Mouse (Mus musculus): ENCODE measurements around the gene 1700042G07Rik.
A peak's percentile ranks its signal among the peaks of the same experiment; 100 is the strongest.

1700042G07Rik gene

GRCm38 (mm10) chr4:116173072-116173471, at the start of gene 1700042G07Rik, which contains the start of gene Gm49337:
Gene 1700042G07Rik, plus strand, starts transcription at chr4:116173372.
Gene Gm49337, plus strand, starts transcription at chr4:116173384.
- no peak for DNase-seq (ENCODE audit: low spot score)

- DNase-seq (ENCODE audit: low spot score), result peak; percentile 66
Measured at GRCm38 (mm10) chr4:116123602-116124519, 49.3 kb upstream of the 1700042G07Rik start, which contains the start of the genes Rad54l and Pomgnt1. Gene Rad54l, minus strand, starts transcription at chr4:116123690. Gene Pomgnt1, plus strand, starts transcription at chr4:116123840.

GRCm38 (mm10) chr4:116125803-116126386, 47.3 kb upstream of the 1700042G07Rik start:
- DNase-seq (ENCODE audit: low spot score), result no peak

- no peak for DNase-seq (ENCODE audit: low spot score)
Measured at GRCm38 (mm10) chr4:116127956-116128355, 45.2 kb upstream of the 1700042G07Rik start.

- DNase-seq (ENCODE audit: low spot score), result no peak
Measured at GRCm38 (mm10) chr4:116133126-116133525, 40.0 kb upstream of the 1700042G07Rik start.

GRCm38 (mm10) chr4:116134990-116135389, 38.2 kb upstream of the 1700042G07Rik start:
- no peak for DNase-seq (ENCODE audit: low spot score)

GRCm38 (mm10) chr4:116137421-116137996, 35.7 kb upstream of the 1700042G07Rik start:
- no peak for DNase-seq (ENCODE audit: low spot score)

GRCm38 (mm10) chr4:116140801-116141574, 32.2 kb upstream of the 1700042G07Rik start:
- DNase-seq (ENCODE audit: low spot score), result no peak

GRCm38 (mm10) chr4:116141736-116142135, 31.4 kb upstream of the 1700042G07Rik start:
- no peak for DNase-seq (ENCODE audit: low spot score)

GRCm38 (mm10) chr4:116142269-116142668, 30.9 kb upstream of the 1700042G07Rik start:
- DNase-seq (ENCODE audit: low spot score), result no peak

GRCm38 (mm10) chr4:116143317-116143811, 29.8 kb upstream of the 1700042G07Rik start:
- no peak for DNase-seq (ENCODE audit: low spot score)

GRCm38 (mm10) chr4:116143891-116144717, 29.1 kb upstream of the 1700042G07Rik start:
- DNase-seq (ENCODE audit: low spot score), result peak; percentile 62

GRCm38 (mm10) chr4:116149812-116150155, 23.4 kb upstream of the 1700042G07Rik start:
- no peak for DNase-seq (ENCODE audit: low spot score)

- peak; percentile 71 for DNase-seq (ENCODE audit: low spot score)
Measured at GRCm38 (mm10) chr4:116150156-116150861, 22.9 kb upstream of the 1700042G07Rik start.

GRCm38 (mm10) chr4:116150862-116151221, 22.3 kb upstream of the 1700042G07Rik start:
- no peak for DNase-seq (ENCODE audit: low spot score)

- no peak for DNase-seq (ENCODE audit: low spot score)
Measured at GRCm38 (mm10) chr4:116151238-116151637, 21.9 kb upstream of the 1700042G07Rik start, which contains the start of gene Lurap1. Gene Lurap1, minus strand, starts transcription at chr4:116151338.

- DNase-seq (ENCODE audit: low spot score), result no peak
Measured at GRCm38 (mm10) chr4:116152702-116153101, 20.5 kb upstream of the 1700042G07Rik start.

GRCm38 (mm10) chr4:116157882-116158281, 15.3 kb upstream of the 1700042G07Rik start:
- DNase-seq (ENCODE audit: low spot score), result no peak

GRCm38 (mm10) chr4:116159912-116160311, 13.3 kb upstream of the 1700042G07Rik start:
- DNase-seq (ENCODE audit: low spot score), result no peak

- no peak for DNase-seq (ENCODE audit: low spot score)
Measured at GRCm38 (mm10) chr4:116160769-116161168, 12.4 kb upstream of the 1700042G07Rik start.
